Mouse (Mus musculus) CH12.LX (cell line): ENCODE data around the gene Sh3bp5. TPM values are rescaled to one million over a fixed set of nuclear protein-coding genes. Genes with fewer than 3 reads are reported as not detected.

Experiments used
- DNase-seq: peaks from one replicate; pipeline ENCODE4 v3.0.0-alpha.2; 2013; ENCODE audit errors: extremely low read depth
- H3K27ac ChIP-seq: 2 replicates; pipeline ENCODE4 v1.5.1; 2012; ENCODE audit warnings: low read depth, mild to moderate bottlenecking, control low read depth, moderate library complexity; ENCODE audit not compliant: insufficient read depth
- H3K27me3 ChIP-seq: replicated peaks from 2 replicates; pipeline ENCODE3; 2012; ENCODE audit warnings: inconsistent platforms
- H3K36me3 ChIP-seq, 2 experiments: replicated peaks in 1 of 2; 2 replicates each; pipeline versions ENCODE3 to v1.6.1; 2012; ENCODE audit warnings: inconsistent platforms in 1 of 2, low read length in 1 of 2, mild to moderate bottlenecking in 1 of 2, mixed read lengths in 1 of 2, moderate library complexity in 1 of 2; ENCODE audit not compliant: control insufficient read depth in 1 of 2, insufficient read depth in 1 of 2
- H3K4me1 ChIP-seq, 2 experiments: 2 replicates each; pipeline ENCODE4 v1.6.1; 2012; ENCODE audit warnings: inconsistent platforms in 1 of 2, moderate library complexity in 1 of 2; ENCODE audit not compliant: insufficient read depth in 2 of 2, control insufficient read depth in 1 of 2
- H3K4me2 ChIP-seq: 2 replicates; pipeline ENCODE4 v1.6.1; 2012; ENCODE audit warnings: low read depth, mild to moderate bottlenecking, control low read depth; ENCODE audit not compliant: poor library complexity, insufficient read depth, severe bottlenecking
- H3K4me3 ChIP-seq, 3 experiments: fragments of 150-350 bp in 1 of 3; sonication (generic) in 1 of 3; replicated peaks in 1 of 3; 2 replicates each; pipeline versions ENCODE3 to v1.5.1; 2011 to 2012; ENCODE audit warnings: low read depth in 2 of 3, low read length in 2 of 3, mild to moderate bottlenecking in 2 of 3, moderate library complexity in 2 of 3, control low read depth in 1 of 3, improper control_type of control experiment in 1 of 3, inconsistent platforms in 1 of 3, mixed read lengths in 1 of 3; ENCODE audit not compliant: poor library complexity in 1 of 3
- H3K79me2 ChIP-seq: replicated peaks from 2 replicates; pipeline ENCODE4 v1.6.1; 2012; ENCODE audit warnings: mild to moderate bottlenecking, moderate library complexity; ENCODE audit not compliant: control insufficient read depth, poor library complexity, insufficient read depth, severe bottlenecking; ENCODE audit errors: extremely low read depth
- H3K9ac ChIP-seq: 2 replicates; pipeline ENCODE4 v1.6.1; 2012; ENCODE audit warnings: low read depth, mild to moderate bottlenecking, control low read depth, moderate library complexity; ENCODE audit not compliant: insufficient read depth
- H3K9me3 ChIP-seq: replicated peaks from 2 replicates; pipeline ENCODE3; 2012; ENCODE audit warnings: low read length, inconsistent platforms, mixed read lengths
- BHLHE40 ChIP-seq: IDR thresholded peaks from 2 replicates; pipeline ENCODE4 v1.6.1; 2011; ENCODE audit warnings: mild to moderate bottlenecking, low read depth, low read length, improper control_type of control experiment
- CHD1 ChIP-seq: IDR thresholded peaks from 2 replicates; pipeline ENCODE4 v1.6.1; 2012; ENCODE audit warnings: low read depth, low read length, improper control_type of control experiment, inconsistent platforms
- CHD2 ChIP-seq: IDR thresholded peaks from 2 replicates; pipeline ENCODE4 v1.6.1; 2011; ENCODE audit warnings: low read length, improper control_type of control experiment
- CTCF ChIP-seq, 2 experiments: IDR thresholded peaks in 1 of 2; conservative IDR thresholded peaks in 1 of 2; 2 replicates each; pipeline ENCODE4 v1.5.1; 2011 to 2012; ENCODE audit warnings: low read depth in 2 of 2, low read length in 2 of 2, improper control_type of control experiment in 1 of 2, inconsistent platforms in 1 of 2, mild to moderate bottlenecking in 1 of 2, moderate library complexity in 1 of 2
- EP300 ChIP-seq: IDR thresholded peaks from 2 replicates; pipeline ENCODE4 v1.6.1; 2011; ENCODE audit warnings: low read length, improper control_type of control experiment
- GABPA ChIP-seq: IDR thresholded peaks from 2 replicates; pipeline ENCODE4 v1.6.1; 2012; ENCODE audit warnings: low read depth, low read length, improper control_type of control experiment, inconsistent platforms; ENCODE audit not compliant: insufficient replicate concordance
- HCFC1 ChIP-seq: IDR thresholded peaks from 2 replicates; pipeline ENCODE4 v1.6.1; 2012; ENCODE audit warnings: low read depth, mild to moderate bottlenecking, inconsistent platforms, low read length, improper control_type of control experiment
- JUN ChIP-seq: IDR thresholded peaks from 2 replicates; pipeline ENCODE4 v1.6.1; 2011; ENCODE audit warnings: low read depth, mild to moderate bottlenecking, low read length, improper control_type of control experiment, moderate library complexity; ENCODE audit not compliant: insufficient read depth
- JUND ChIP-seq: conservative IDR thresholded peaks from 2 replicates; pipeline ENCODE4 v1.6.1; 2011; ENCODE audit warnings: low read depth, low read length, improper control_type of control experiment
- MAFK ChIP-seq: IDR thresholded peaks from 2 replicates; pipeline ENCODE4 v1.6.1; 2011; ENCODE audit warnings: low read length, improper control_type of control experiment; ENCODE audit not compliant: insufficient replicate concordance
- MEF2A ChIP-seq: IDR thresholded peaks from 2 replicates; pipeline ENCODE4 v1.6.1; 2014; ENCODE audit warnings: low read depth, mild to moderate bottlenecking, inconsistent platforms, low read length, improper control_type of control experiment, borderline replicate concordance
- MYC ChIP-seq: IDR thresholded peaks from 2 replicates; pipeline ENCODE4 v1.6.1; 2011; ENCODE audit warnings: low read depth, mild to moderate bottlenecking, improper control_type of control experiment, low read length
- NELFE ChIP-seq: IDR thresholded peaks from 2 replicates; pipeline ENCODE4 v1.6.1; 2011; ENCODE audit warnings: low read depth, low read length, improper control_type of control experiment
- PAX5 ChIP-seq: IDR thresholded peaks from 2 replicates; pipeline ENCODE4 v1.6.1; 2012; ENCODE audit warnings: low read length, inconsistent platforms, mixed read lengths
- POLR2AphosphoS2 ChIP-seq: IDR thresholded peaks from 2 replicates; pipeline ENCODE4 v1.6.1; 2011; ENCODE audit warnings: low read depth, low read length, improper control_type of control experiment
- RAD21 ChIP-seq: IDR thresholded peaks from 2 replicates; pipeline ENCODE4 v1.6.1; 2011; ENCODE audit warnings: low read depth, mild to moderate bottlenecking, low read length, improper control_type of control experiment, moderate library complexity
- SMC3 ChIP-seq: IDR thresholded peaks from 2 replicates; pipeline ENCODE4 v1.6.1; 2011; ENCODE audit warnings: low read depth, low read length, improper control_type of control experiment
- TCF12 ChIP-seq: IDR thresholded peaks from 2 replicates; pipeline ENCODE4 v1.6.1; 2014; ENCODE audit warnings: low read depth, mild to moderate bottlenecking, inconsistent platforms, low read length, improper control_type of control experiment
- ZC3H11A ChIP-seq: IDR thresholded peaks from 2 replicates; pipeline ENCODE4 v1.6.1; 2012; ENCODE audit warnings: low read depth, mild to moderate bottlenecking, inconsistent platforms, low read length, improper control_type of control experiment
- ZKSCAN1 ChIP-seq: IDR thresholded peaks from 2 replicates; pipeline ENCODE4 v1.6.1; 2012; ENCODE audit warnings: low read depth, inconsistent platforms, low read length, improper control_type of control experiment, borderline replicate concordance
- dilution Hi-C: fragments of 300-500 bp; cut with MboI; formaldehyde crosslinking; loops from 2 replicates; pipeline ENCODE4 v1.14.3; 2020; ENCODE audit warnings: low sequenced_read_pairs; ENCODE audit not compliant: extremely low pct_unique_long_range_greater_than_20kb, extremely low pct_ligation_motif_present
- in situ Hi-C: fragments of 300-500 bp; cut with MboI; formaldehyde crosslinking; loops from 3 replicates; pipeline ENCODE4 v1.14.3; 2019; ENCODE audit warnings: low sequenced_read_pairs, low pct_ligation_motif_present, low pct_unique_long_range_greater_than_20kb, mixed read lengths
- polyA plus RNA-seq: library from polyadenylated mRNA; unstranded; fragments of >175 nt; gene quantifications from 2 replicates; pipeline ENCODE4 v1.2.1, GENCODE M21; 2012; ENCODE audit warnings: low read depth; ENCODE audit not compliant: insufficient read length
- total RNA-seq, 2 experiments: library from RNA; depleted of rRNA; stranded (reverse); fragments of 300-350 nt in 1 of 2; fragments of >200 nt in 1 of 2; gene quantifications; 2 replicates each; pipeline ENCODE4 v1.2.3; 2012 to 2014

Gene Sh3bp5
- total and polyA plus RNA-seq, 3 experiments = 57.4 to 158 (median 64.6) TPM

DNA sequence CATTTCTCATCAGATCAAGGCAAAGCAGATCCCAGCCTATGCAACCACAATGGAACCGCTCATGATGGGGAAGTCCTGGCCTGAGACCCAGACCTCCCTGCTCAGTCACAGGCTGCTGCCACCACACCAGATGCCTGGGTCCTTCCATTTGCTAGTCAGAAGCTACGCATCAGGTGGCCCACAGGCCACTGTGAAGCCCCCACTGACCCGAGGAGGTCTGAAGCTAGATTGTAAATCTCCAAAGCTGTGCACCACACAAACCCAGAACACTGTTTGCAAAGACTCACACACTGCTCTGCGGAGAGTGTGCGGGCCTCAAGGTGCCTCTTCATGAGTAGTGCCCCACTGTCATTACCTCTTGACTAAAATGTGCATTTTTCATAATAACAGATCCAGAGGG, 50.5 kb downstream of the Sh3bp5 start:
- peaks cover 26 to 94% of the 10 kb centered on the region in 2 experiments for H3K4me1 ChIP-seq
- in situ Hi-C loops = loop anchor here (5.0 kb wide), 2 partner anchors 42 to 77 kb away; no protein-coding TSS in a partner anchor
- no peaks in the 10 kb centered on the region for H3K9me3 ChIP-seq
- no peak overlapping the region for H3K9ac ChIP-seq
- peak overlapping the region; percentile 6; the same call in 1 of the 2 replicates for H3K27ac ChIP-seq
- dilution Hi-C loops = no loop called here
- H3K36me3 ChIP-seq = peaks cover 57 to 95% of the 10 kb centered on the region in 2 experiments
- peaks cover 23% of the 10 kb centered on the region for H3K79me2 ChIP-seq
- H3K27me3 ChIP-seq = no peaks in the 10 kb centered on the region
- TF ChIP-seq JUN = no peak
- TF ChIP-seq GABPA = no peak
- TF ChIP-seq HCFC1 = no peak
- TF ChIP-seq POLR2AphosphoS2 = no peak
- no peak for TF ChIP-seq PAX5
- TF ChIP-seq ZKSCAN1 = no peak
- no peak for TF ChIP-seq MAFK
- no peak for TF ChIP-seq SMC3
- no peak for TF ChIP-seq BHLHE40
- no peak for TF ChIP-seq TCF12
- TF ChIP-seq CHD1 = no peak
- TF ChIP-seq MEF2A = no peak
- no peak for TF ChIP-seq NELFE
- H3K4me3 ChIP-seq = no peak overlapping the region
- H3K4me2 ChIP-seq = no peak overlapping the region
- no peak for DNase-seq

DNA sequence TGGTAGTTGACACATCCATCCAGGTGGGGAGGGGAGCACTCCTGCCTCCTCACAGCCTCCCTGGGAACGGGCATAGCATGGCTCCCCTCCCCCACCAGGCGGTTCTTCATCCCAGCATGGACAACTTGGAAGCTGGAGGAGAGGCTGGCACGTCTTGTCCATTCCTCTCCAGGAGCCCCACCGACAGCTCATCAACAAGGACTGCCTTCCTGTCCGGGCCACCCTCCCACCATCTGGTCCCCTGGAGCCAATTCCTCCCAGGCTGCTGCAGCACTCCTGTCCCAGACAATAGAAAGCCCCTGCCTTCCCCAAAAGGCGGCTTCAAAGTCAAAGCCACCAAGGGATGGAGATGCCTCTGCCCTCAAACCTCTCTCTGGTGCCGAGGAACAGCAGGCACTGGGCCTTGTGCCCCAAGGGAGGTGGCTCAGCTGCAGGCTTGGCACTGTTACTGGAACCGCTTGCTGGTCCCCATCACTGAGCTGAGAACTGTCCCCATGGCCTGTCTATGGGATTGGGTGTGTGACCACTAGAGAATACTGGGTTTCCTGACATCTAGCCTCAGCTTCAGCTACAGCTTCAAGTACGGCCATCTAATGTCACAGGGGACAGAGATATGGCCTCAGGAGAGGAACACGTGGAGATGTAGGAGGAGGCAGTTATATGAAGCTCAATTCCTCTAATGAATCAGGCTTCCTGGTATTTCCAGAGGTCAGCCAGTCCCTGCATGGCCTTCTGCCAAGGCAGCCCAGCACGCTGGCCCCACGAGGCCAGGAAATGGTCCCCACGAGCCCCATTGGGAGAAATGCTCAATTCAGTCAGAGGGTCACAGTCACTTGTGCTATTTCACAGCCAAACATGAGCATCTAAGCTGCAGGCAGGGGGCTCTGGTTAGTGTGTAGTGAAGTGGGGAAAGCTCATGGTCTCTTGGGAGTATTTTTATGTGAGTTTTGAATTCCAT, 51.2 kb downstream of the Sh3bp5 start:
- peaks cover 26 to 93% of the 10 kb centered on the region in 2 experiments for H3K4me1 ChIP-seq
- H3K79me2 ChIP-seq = peaks cover 22% of the 10 kb centered on the region
- dilution Hi-C loops = no loop called here
- TF ChIP-seq ZKSCAN1 (no peak), EP300 (no peak), RAD21 (no peak), PAX5 (no peak), CTCF (conservative IDR thresholded peaks at IDR 0.05 in 1 of 2, IDR thresholded peaks at IDR 0.05 in 1 of 2; ENCODE audit: low read depth in 2 of 2, low read length in 2 of 2) (no peak), JUND (no peak), CHD2 (no peak), ZC3H11A (no peak), MYC (no peak), MAFK (no peak)
- H3K27me3 ChIP-seq = no peaks in the 10 kb centered on the region
- H3K9ac ChIP-seq = no peak overlapping the region
- peaks cover 59 to 94% of the 10 kb centered on the region in 2 experiments for H3K36me3 ChIP-seq
- in situ Hi-C loops = loop anchor here (5.0 kb wide), 2 partner anchors 43 to 78 kb away; no protein-coding TSS in a partner anchor
- no peak overlapping the region for H3K4me3 ChIP-seq
- DNase-seq = no peak
- H3K4me2 ChIP-seq = no peak overlapping the region
- no peaks in the 10 kb centered on the region for H3K9me3 ChIP-seq
- no peak overlapping the region for H3K27ac ChIP-seq
